Mouse (Mus musculus): ENCODE measurements around the gene Helz2. TPM values are rescaled to one million over a fixed set of nuclear protein-coding genes. Genes with fewer than 3 reads are reported as not detected.

Helz2 gene
- polyA plus RNA-seq, 1 experiment from 2014 or later: 0.68 TPM

GRCm38 (mm10) chr2:181243706-181244394 is 2.0 kb upstream of the Helz2 start:
- ATAC-seq (ENCODE audit: insufficient read depth, low FRiP score, low TSS enrichment): no peak
- H3K4me2 ChIP-seq (ENCODE audit: low read depth): no peak overlapping the region
- H3K4me3 ChIP-seq (ENCODE audit: low read depth, low read length): no peak overlapping the region
- H3K9me3 ChIP-seq (ENCODE audit: control insufficient read depth, low read length): no peaks in the 10 kb centered on the region
- H3K27me3 ChIP-seq (ENCODE audit: control insufficient read depth, insufficient read depth, low read length): no peaks in the 10 kb centered on the region
- H3K4me1 ChIP-seq (ENCODE audit: control insufficient read depth, insufficient read depth, low read length): peaks cover 4% of the 10 kb centered on the region; the same call in 1 of the 2 replicates
- 35% methylated on average over 11 of the region's 11 CpGs for WGBS
- H3K36me3 ChIP-seq (ENCODE audit: control insufficient read depth, insufficient read depth, low read length): no peaks in the 10 kb centered on the region
- no peak overlapping the region for H3K9ac ChIP-seq (ENCODE audit: low read length)
- no peak for DNase-seq (ENCODE audit: low spot score)
- no peak overlapping the region for H3K27ac ChIP-seq (ENCODE audit: low read depth, low read length)

- peak overlapping the region; percentile 43 for H3K4me2 ChIP-seq (ENCODE audit: low read depth)
These were observed 463 bp upstream of the Helz2 start for GRCm38 (mm10) chr2:181242314-181242665.

GRCm38 (mm10) chr2:181240806-181241440 is 904 bp downstream of the Helz2 start:
- Histone ChIP-seq H3K27ac (ENCODE audit: low read depth, low read length) (no peak overlapping the region), H3K36me3 (ENCODE audit: control insufficient read depth, insufficient read depth, low read length) (no peaks in the 10 kb centered on the region), H3K4me3 (ENCODE audit: low read depth, low read length) (no peak overlapping the region), H3K27me3 (ENCODE audit: control insufficient read depth, insufficient read depth, low read length) (no peaks in the 10 kb centered on the region), H3K4me2 (ENCODE audit: low read depth) (no peak overlapping the region), H3K9ac (ENCODE audit: low read length) (no peak overlapping the region), H3K4me1 (ENCODE audit: control insufficient read depth, insufficient read depth, low read length) (peaks cover 4% of the 10 kb centered on the region; the same call in 1 of the 2 replicates), H3K9me3 (ENCODE audit: control insufficient read depth, low read length) (no peaks in the 10 kb centered on the region)
- DNase-seq (ENCODE audit: low spot score) (no peak), ATAC-seq (ENCODE audit: insufficient read depth, low FRiP score, low TSS enrichment) (no peak)
- 92% methylated on average over 13 of the region's 13 CpGs for WGBS

More at GRCm38 (mm10) chr2:181242314-181242665, 463 bp upstream of the Helz2 start:
- Histone ChIP-seq H3K27ac (ENCODE audit: low read depth, low read length) (no peak overlapping the region), H3K4me3 (ENCODE audit: low read depth, low read length) (no peak overlapping the region), H3K27me3 (ENCODE audit: control insufficient read depth, insufficient read depth, low read length) (no peaks in the 10 kb centered on the region), H3K9me3 (ENCODE audit: control insufficient read depth, low read length) (no peaks in the 10 kb centered on the region), H3K9ac (ENCODE audit: low read length) (no peak overlapping the region; the same call in 1 of the 2 replicates), H3K4me1 (ENCODE audit: control insufficient read depth, insufficient read depth, low read length) (peaks cover 4% of the 10 kb centered on the region; the same call in 1 of the 2 replicates), H3K36me3 (ENCODE audit: control insufficient read depth, insufficient read depth, low read length) (no peaks in the 10 kb centered on the region)
- WGBS: 70% methylated on average over 3 of the region's 3 CpGs
- no peak for DNase-seq (ENCODE audit: low spot score)
- no peak for ATAC-seq (ENCODE audit: insufficient read depth, low FRiP score, low TSS enrichment)

GRCm38 (mm10) chr2:181239261-181239660 is 2.6 kb downstream of the Helz2 start:
- ATAC-seq (ENCODE audit: insufficient read depth, low FRiP score, low TSS enrichment) (no peak), DNase-seq (ENCODE audit: low spot score) (no peak)
- Histone ChIP-seq H3K9ac (ENCODE audit: low read length) (no peak overlapping the region), H3K4me1 (ENCODE audit: control insufficient read depth, insufficient read depth, low read length) (peaks cover 4% of the 10 kb centered on the region; the same call in 1 of the 2 replicates), H3K9me3 (ENCODE audit: control insufficient read depth, low read length) (no peaks in the 10 kb centered on the region), H3K27ac (ENCODE audit: low read depth, low read length) (no peak overlapping the region), H3K36me3 (ENCODE audit: control insufficient read depth, insufficient read depth, low read length) (no peaks in the 10 kb centered on the region), H3K4me3 (ENCODE audit: low read depth, low read length) (no peak overlapping the region), H3K4me2 (ENCODE audit: low read depth) (no peak overlapping the region), H3K27me3 (ENCODE audit: control insufficient read depth, insufficient read depth, low read length) (no peaks in the 10 kb centered on the region)
- WGBS: 88% methylated on average over 9 of the region's 9 CpGs

GRCm38 (mm10) chr2:181238861-181239260 is 3.0 kb downstream of the Helz2 start:
- Histone ChIP-seq H3K4me1 (ENCODE audit: control insufficient read depth, insufficient read depth, low read length) (peaks cover 4% of the 10 kb centered on the region; the same call in 1 of the 2 replicates), H3K36me3 (ENCODE audit: control insufficient read depth, insufficient read depth, low read length) (no peaks in the 10 kb centered on the region), H3K4me2 (ENCODE audit: low read depth) (no peak overlapping the region), H3K9ac (ENCODE audit: low read length) (no peak overlapping the region), H3K4me3 (ENCODE audit: low read depth, low read length) (no peak overlapping the region), H3K9me3 (ENCODE audit: control insufficient read depth, low read length) (no peaks in the 10 kb centered on the region), H3K27ac (ENCODE audit: low read depth, low read length) (no peak overlapping the region), H3K27me3 (ENCODE audit: control insufficient read depth, insufficient read depth, low read length) (no peaks in the 10 kb centered on the region)
- no peak for DNase-seq (ENCODE audit: low spot score)
- no peak for ATAC-seq (ENCODE audit: insufficient read depth, low FRiP score, low TSS enrichment)
- 90% methylated on average over 2 of the region's 2 CpGs for WGBS

GRCm38 (mm10) chr2:181238091-181238610 is 3.7 kb downstream of the Helz2 start:
- WGBS: 79% methylated on average over 10 of the region's 10 CpGs
- H3K4me2 ChIP-seq (ENCODE audit: low read depth): no peak overlapping the region
- H3K9ac ChIP-seq (ENCODE audit: low read length): no peak overlapping the region
- no peak for DNase-seq (ENCODE audit: low spot score)
- H3K9me3 ChIP-seq (ENCODE audit: control insufficient read depth, low read length): no peaks in the 10 kb centered on the region
- H3K36me3 ChIP-seq (ENCODE audit: control insufficient read depth, insufficient read depth, low read length): no peaks in the 10 kb centered on the region
- no peak for ATAC-seq (ENCODE audit: insufficient read depth, low FRiP score, low TSS enrichment)
- no peak overlapping the region for H3K4me3 ChIP-seq (ENCODE audit: low read depth, low read length)
- no peaks in the 10 kb centered on the region for H3K27me3 ChIP-seq (ENCODE audit: control insufficient read depth, insufficient read depth, low read length)
- no peak overlapping the region for H3K27ac ChIP-seq (ENCODE audit: low read depth, low read length)
- peaks cover 4% of the 10 kb centered on the region; the same call in 1 of the 2 replicates for H3K4me1 ChIP-seq (ENCODE audit: control insufficient read depth, insufficient read depth, low read length)

- Histone ChIP-seq H3K36me3 (ENCODE audit: control insufficient read depth, insufficient read depth, low read length) (no peaks in the 10 kb centered on the region), H3K9me3 (ENCODE audit: control insufficient read depth, low read length) (no peaks in the 10 kb centered on the region), H3K4me1 (ENCODE audit: control insufficient read depth, insufficient read depth, low read length) (peaks cover 4% of the 10 kb centered on the region; the same call in 1 of the 2 replicates), H3K9ac (ENCODE audit: low read length) (no peak overlapping the region), H3K27me3 (ENCODE audit: control insufficient read depth, insufficient read depth, low read length) (no peaks in the 10 kb centered on the region), H3K4me3 (ENCODE audit: low read depth, low read length) (no peak overlapping the region), H3K27ac (ENCODE audit: low read depth, low read length) (no peak overlapping the region), H3K4me2 (ENCODE audit: low read depth) (no peak overlapping the region)
- DNase-seq (ENCODE audit: low spot score): no peak
- 91% methylated on average over 17 of the region's 17 CpGs for WGBS
- ATAC-seq (ENCODE audit: insufficient read depth, low FRiP score, low TSS enrichment): no peak
These were observed 4.4 kb downstream of the Helz2 start for GRCm38 (mm10) chr2:181237251-181238014.

- no peaks in the 10 kb centered on the region for H3K27me3 ChIP-seq (ENCODE audit: control insufficient read depth, insufficient read depth, low read length)
- no peak overlapping the region for H3K4me3 ChIP-seq (ENCODE audit: low read depth, low read length)
- no peaks in the 10 kb centered on the region for H3K36me3 ChIP-seq (ENCODE audit: control insufficient read depth, insufficient read depth, low read length)
- 84% methylated on average over 23 of the region's 23 CpGs for WGBS
- H3K4me2 ChIP-seq (ENCODE audit: low read depth): no peak overlapping the region
- H3K27ac ChIP-seq (ENCODE audit: low read depth, low read length): no peak overlapping the region
- DNase-seq (ENCODE audit: low spot score): no peak
- no peak for ATAC-seq (ENCODE audit: insufficient read depth, low FRiP score, low TSS enrichment)
- no peaks in the 10 kb centered on the region for H3K4me1 ChIP-seq (ENCODE audit: control insufficient read depth, insufficient read depth, low read length)
- no peak overlapping the region for H3K9ac ChIP-seq (ENCODE audit: low read length)
- no peaks in the 10 kb centered on the region for H3K9me3 ChIP-seq (ENCODE audit: control insufficient read depth, low read length)
These were observed 5.9 kb downstream of the Helz2 start for GRCm38 (mm10) chr2:181235681-181236566.

All from neural tube, embryonic 11.5 days (tissue).